Mouse (Mus musculus): ENCODE measurements at regions not wholly inside any gene's neighbourhood (a gene's known extent, or its start where the extent isn't known, plus 50 kb on each side); places are given as distances from the start of the nearest gene placed in this dataset.

DNA sequence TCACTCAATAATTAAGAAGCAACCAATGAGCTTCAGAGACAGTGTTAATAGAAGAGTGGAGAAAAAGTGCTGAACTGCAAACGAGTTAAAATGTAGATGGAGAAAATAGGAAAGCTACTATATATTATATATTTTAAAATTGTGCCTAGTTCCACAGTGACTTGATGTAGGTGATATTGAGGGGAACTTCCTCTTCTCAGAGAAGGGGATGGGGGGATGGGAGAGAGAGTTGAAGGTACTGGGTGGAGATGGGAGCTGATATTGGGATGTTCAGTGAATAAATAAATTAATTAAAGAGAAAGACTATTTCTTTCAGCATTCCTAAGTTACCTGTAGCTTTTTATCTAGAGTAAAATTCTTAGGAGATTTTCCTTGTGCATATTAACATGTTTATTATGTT is 1443.9 kb downstream of the Pcdh19 start:
- TF ChIP-seq ZKSCAN1 (IDR thresholded peaks at IDR 0.05; ENCODE audit: low read depth, low read length) (no peak), POLR2A (IDR thresholded peaks at IDR 0.05; ENCODE audit: control insufficient read depth in 1 of 2, insufficient read depth in 1 of 2, low read depth in 1 of 2, low read length in 2 of 2, poor library complexity in 1 of 2) (no peak), NRF1 (IDR thresholded peaks at IDR 0.05; ENCODE audit: insufficient read depth, low read depth, low read length, poor library complexity, severe bottlenecking) (no peak), POLR2AphosphoS2 (IDR thresholded peaks at IDR 0.05; ENCODE audit: low read length) (no peak), EP300 (IDR thresholded peaks at IDR 0.05; ENCODE audit: low read depth in 1 of 2, low read length in 2 of 2) (peak; percentile 17 to 78; a peak in 2 of 4 replicates), SMC3 (IDR thresholded peaks at IDR 0.05; ENCODE audit: low read depth, low read length) (no peak), USF1 (IDR thresholded peaks at IDR 0.05; ENCODE audit: low read depth, low read length) (no peak), ZC3H11A (IDR thresholded peaks at IDR 0.05; ENCODE audit: low read depth, low read length) (no peak), TAL1 (IDR thresholded peaks at IDR 0.05; ENCODE audit: low read length) (no peak)
